Mouse (Mus musculus) heart, embryonic 10.5 days (tissue): Measurements from ENCODE around the gene Atp6v0e. TPM values are rescaled to one million over a fixed set of nuclear protein-coding genes. Genes with fewer than 3 reads are reported as not detected.

Source experiments
- DNase-seq: peaks from one replicate; pipeline ENCODE4 v3.0.0-alpha.2; 2017; ENCODE audit warnings: low spot score
- H3K27ac ChIP-seq: fragments of 300-500 bp; sonication (generic); 2 replicates; pipeline ENCODE4 v1.5.1; 2016; ENCODE audit warnings: mild to moderate bottlenecking
- H3K27me3 ChIP-seq: fragments of 300-500 bp; sonication (generic); 2 replicates; pipeline ENCODE4 v1.6.1; 2016; ENCODE audit warnings: mild to moderate bottlenecking; ENCODE audit not compliant: poor library complexity, insufficient read depth, severe bottlenecking
- H3K36me3 ChIP-seq: fragments of 300-500 bp; sonication (generic); 2 replicates; pipeline ENCODE4 v1.6.1; 2016; ENCODE audit warnings: mild to moderate bottlenecking, moderate library complexity
- H3K4me1 ChIP-seq: fragments of 300-500 bp; sonication (generic); 2 replicates; pipeline ENCODE4 v1.6.1; 2016; ENCODE audit warnings: mild to moderate bottlenecking
- H3K4me3 ChIP-seq: fragments of 300-500 bp; sonication (generic); 2 replicates; pipeline ENCODE4 v1.5.1; 2016; ENCODE audit warnings: mild to moderate bottlenecking, moderate library complexity
- H3K9me3 ChIP-seq: fragments of 300-500 bp; sonication (generic); 2 replicates; pipeline ENCODE4 v1.6.1; 2016; ENCODE audit warnings: mild to moderate bottlenecking, moderate library complexity
- WGBS: fragments of 180-500 bp; shearing (Covaris S2); methylation state at CpG from one replicate; pipeline ENCODE4 v1.1.7; 2016; 5-methylcytosine and 5-hydroxymethylcytosine counted together
- polyA plus RNA-seq: library from polyadenylated mRNA; unstranded; fragments of >200 nt; fragmentation: Nextera tagmentation; extraction: Ambion mirVana; gene quantifications from 2 replicates; pipeline ENCODE4 v1.2.1, GENCODE M21; 2016

Atp6v0e gene
- polyA plus RNA-seq, 1 experiment from 2014 or later = 189 TPM

DNA sequence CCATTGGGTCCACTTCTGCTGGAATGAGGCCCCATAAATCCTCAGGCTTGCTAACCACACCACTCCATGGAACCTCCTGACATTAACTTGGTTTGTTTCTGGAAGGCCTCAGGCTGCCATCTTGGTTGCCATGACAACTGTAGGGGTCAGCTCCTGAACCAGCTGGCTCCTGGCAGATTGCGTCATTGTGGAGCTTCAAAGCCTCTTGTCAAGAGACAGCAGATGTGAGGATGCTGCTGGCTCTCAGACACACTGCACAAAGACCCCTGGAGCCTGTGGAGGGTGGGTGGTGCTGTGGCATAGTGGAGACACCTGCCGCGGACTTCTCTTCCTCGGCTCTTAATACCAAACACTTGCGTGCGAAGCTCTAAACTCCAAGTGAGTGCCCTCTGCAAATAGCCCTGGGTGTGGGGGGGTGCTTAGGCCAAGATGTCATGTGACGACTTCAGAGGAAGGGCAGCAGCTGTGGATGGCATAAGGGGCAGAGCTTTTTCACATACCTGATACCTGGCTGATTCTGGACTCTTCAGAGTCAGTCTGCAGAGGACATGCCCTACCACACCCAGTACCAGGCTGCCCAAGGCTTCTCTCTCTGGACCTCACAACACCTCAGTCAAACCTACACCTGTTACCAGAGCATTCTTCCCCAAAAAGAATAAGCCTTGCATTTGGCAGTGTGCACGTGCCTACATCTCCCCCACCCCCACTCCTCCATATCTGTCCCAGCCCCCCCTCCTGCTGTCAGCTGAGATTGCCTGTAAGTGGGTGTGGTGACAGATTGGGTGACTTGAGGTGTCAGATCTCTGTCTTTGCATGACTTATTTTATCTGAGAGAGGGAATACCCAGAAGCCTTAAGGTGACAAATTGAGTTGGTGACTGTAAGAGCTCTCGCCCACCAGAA, 18.3 kb upstream of the Atp6v0e start:
- DNase-seq = no peak
- no peak overlapping the region for H3K4me3 ChIP-seq
- H3K9me3 ChIP-seq = no peaks in the 10 kb centered on the region
- H3K27ac ChIP-seq = peak overlapping the region; percentile 66
- no peaks in the 10 kb centered on the region for H3K27me3 ChIP-seq
- H3K36me3 ChIP-seq = peaks cover 85% of the 10 kb centered on the region
- H3K4me1 ChIP-seq = peaks cover 43% of the 10 kb centered on the region
- WGBS = 71% methylated on average over 9 of the region's 9 CpGs

DNA sequence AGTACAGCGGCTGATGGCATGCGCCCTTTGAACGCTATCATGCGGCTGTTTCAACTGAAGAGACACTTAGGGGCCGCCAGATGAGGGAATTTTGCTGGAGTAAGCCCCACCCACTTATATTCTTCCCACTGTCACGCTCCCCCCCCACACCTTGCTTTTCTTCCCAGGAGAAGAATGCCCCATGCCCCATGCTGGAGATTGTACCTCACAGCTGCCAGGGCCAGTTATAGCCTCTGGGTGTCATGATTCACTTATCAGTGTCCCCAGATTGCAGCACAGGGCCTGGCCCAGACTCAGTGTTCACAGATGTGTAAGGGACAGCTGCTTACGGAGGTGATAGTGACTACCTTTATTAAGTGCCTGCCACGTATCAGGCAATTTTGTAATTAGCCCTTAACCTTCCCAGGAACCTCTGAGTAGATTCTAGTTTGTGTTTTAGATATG, 17.6 kb upstream of the Atp6v0e start:
- Histone ChIP-seq H3K4me3 (no peak overlapping the region; the same call in 1 of the 2 replicates), H3K9me3 (no peaks in the 10 kb centered on the region), H3K27me3 (no peaks in the 10 kb centered on the region), H3K27ac (peak overlapping the region; percentile 66; the same call in 1 of the 2 replicates), H3K36me3 (peaks cover 83% of the 10 kb centered on the region), H3K4me1 (peaks cover 43% of the 10 kb centered on the region)
- DNase-seq = peak; percentile 85
- 45% methylated on average over 8 of the region's 8 CpGs for WGBS

DNA sequence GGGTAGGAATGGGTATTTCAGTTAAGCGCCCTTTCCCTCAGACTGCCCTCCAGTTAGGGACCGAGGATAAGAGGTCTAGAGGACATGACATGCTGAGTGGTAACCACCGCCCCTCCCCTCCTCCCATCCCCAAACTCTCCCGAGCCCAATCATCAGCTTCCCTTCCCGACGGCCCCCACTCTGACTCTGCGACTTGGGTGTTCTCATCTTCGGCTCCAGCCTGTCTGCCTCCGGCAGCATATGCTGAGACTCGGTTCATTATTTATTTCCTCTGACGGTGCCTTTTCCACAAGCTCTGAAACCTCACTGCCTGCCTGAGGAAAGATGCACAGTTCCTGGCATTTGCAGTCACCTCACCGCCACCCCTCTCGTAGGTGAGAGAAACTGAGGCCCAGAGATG, 15.7 kb upstream of the Atp6v0e start:
- no peak for DNase-seq
- Histone ChIP-seq H3K36me3 (peaks cover 71% of the 10 kb centered on the region), H3K27ac (peak overlapping the region; percentile 66), H3K4me3 (0 out of 2 replicates have a peak overlapping the region, but pooled peaks have one; percentile 0), H3K27me3 (no peaks in the 10 kb centered on the region), H3K4me1 (peaks cover 47% of the 10 kb centered on the region), H3K9me3 (no peaks in the 10 kb centered on the region)
- WGBS = 35% methylated on average over 13 of the region's 13 CpGs

DNA sequence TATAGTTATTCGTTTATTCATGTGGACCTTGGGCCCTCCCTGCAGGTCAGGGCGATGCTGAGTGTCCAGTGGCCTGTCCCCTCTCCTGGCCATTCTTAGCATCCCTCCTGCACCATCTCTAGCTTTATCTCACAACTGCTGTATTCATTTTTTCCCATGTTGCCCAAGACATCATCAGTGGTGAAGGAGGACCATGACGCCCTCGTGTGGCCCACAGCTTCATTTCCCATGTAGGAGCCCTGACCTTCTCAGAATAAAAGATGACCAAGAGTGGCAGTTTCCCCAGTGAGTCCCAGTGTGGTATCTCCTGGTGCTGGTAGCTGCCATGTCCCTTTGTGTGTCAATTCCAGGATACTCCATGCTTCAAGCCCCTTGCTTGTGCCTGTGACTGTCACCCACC, 13.5 kb upstream of the Atp6v0e start:
- H3K9me3 ChIP-seq = no peaks in the 10 kb centered on the region
- no peak for DNase-seq
- no peak overlapping the region for H3K4me3 ChIP-seq
- peaks cover 70% of the 10 kb centered on the region for H3K36me3 ChIP-seq
- no peak overlapping the region for H3K27ac ChIP-seq
- H3K4me1 ChIP-seq = peaks cover 40% of the 10 kb centered on the region
- H3K27me3 ChIP-seq = no peaks in the 10 kb centered on the region
- WGBS = 77% methylated on average over 4 of the region's 4 CpGs

DNA sequence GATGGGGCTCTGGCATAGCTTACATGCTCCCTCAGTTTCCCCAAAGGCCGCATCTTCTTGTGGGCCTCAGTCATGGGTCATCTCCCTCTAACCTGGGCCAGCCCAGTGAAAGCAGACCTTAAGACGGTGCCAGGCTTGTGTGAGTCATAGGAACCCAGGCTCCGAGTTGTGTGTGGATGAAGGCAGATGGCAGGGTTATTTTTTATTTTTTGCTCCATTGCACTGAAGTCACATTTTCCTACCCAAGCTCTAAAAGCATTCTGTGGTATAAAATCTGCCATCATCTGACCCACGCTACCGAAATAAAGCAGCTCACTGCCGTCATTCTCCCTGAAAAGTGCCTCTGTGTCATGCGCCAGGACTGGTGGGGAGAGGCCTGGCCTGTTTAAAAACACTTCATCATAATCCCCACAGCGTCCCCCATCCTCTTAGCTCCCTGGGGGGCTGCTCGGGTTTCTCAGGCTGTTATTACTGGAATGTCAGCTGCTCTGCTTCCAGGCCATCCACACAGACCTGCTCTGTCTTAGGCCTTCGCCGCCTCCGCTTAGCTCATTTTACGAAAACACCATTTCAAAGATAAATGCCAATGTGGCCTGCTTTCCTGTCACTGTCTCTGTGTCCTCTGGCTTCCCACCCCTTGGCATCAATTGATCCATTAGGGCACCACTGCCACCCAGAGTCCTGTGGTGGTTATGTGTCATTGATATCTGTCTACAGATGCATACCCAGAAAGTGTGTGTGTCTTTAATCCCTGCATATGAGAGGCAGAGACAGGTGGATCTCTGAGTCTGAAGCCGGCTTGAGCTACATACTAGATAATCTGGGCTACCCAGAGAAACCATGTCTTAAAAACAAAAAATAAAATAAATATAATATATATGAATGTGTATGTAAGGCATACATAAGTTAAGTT, 12.3 kb upstream of the Atp6v0e start:
- WGBS = 72% methylated on average over 14 of the region's 14 CpGs

DNA sequence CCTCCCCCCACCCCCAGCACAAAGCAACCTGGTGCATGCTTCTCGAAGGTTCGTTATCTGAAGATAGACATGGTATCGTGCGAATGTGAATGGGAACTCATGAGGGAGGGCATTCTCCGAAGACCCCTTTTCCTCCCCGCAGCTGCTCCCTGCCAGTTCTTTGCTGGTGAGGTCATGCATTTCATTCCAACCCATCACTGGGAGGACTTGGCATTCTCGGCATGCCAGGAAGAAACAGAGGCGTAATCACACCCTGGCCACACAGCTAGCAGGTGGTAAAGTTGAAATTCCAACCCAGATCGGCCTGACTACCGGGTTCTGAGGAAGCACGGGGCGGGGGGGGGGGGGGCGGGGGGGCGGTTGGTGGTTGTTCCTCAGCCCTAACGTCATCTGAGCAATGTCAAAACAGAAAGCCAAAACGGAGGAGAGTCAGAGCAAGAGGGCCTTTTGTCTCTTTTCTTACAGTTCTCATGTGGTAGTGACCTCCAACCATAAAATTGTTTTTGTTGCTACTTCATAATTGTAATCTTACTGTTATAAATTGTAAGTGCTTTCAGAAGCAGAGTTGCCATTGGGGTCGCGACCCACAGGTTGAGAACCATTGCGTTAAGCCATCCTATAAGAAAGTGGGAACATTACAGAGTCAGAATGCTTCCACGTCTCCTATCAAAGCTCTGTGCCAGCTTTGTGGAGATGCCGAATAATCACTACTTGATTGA, 4.0 kb upstream of the Atp6v0e start:
- Histone ChIP-seq H3K4me1 (peaks cover 30% of the 10 kb centered on the region), H3K27ac (peak overlapping the region; percentile 23), H3K36me3 (peaks cover 23% of the 10 kb centered on the region), H3K27me3 (no peaks in the 10 kb centered on the region), H3K9me3 (no peaks in the 10 kb centered on the region), H3K4me3 (peak overlapping the region; percentile 22)
- WGBS = 28% methylated on average over 21 of the region's 21 CpGs
- peak; percentile 83 for DNase-seq

More for the DNA sequence above, 12.3 kb upstream of the Atp6v0e start:
- Histone ChIP-seq H3K4me3 (no peak overlapping the region), H3K36me3 (peaks cover 72% of the 10 kb centered on the region), H3K27me3 (no peaks in the 10 kb centered on the region), H3K9me3 (no peaks in the 10 kb centered on the region), H3K4me1 (peaks cover 29% of the 10 kb centered on the region), H3K27ac (peak overlapping the region; percentile 65; the same call in 1 of the 2 replicates)
- DNase-seq = no peak

DNA sequence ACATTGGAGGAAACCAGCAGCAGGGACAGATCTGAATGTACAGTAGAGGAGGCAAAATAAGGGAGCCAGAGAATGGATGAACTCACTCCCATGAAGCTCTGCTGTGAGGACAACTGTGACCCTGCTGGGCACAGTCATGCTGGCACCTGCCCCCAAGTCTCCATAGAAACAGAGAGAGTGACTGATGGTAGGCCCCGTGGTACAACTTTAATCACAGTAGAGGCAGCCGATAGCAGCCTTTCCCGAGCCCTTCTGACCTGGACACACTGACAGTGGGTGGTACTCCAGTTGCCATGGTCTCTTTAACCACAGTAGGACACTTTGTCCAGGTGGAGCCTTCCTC, 3.5 kb upstream of the Atp6v0e start:
- 70% methylated on average over 3 of the region's 3 CpGs for WGBS
- no peaks in the 10 kb centered on the region for H3K9me3 ChIP-seq
- H3K4me3 ChIP-seq = no peak overlapping the region
- peak overlapping the region; percentile 23; the same call in 1 of the 2 replicates for H3K27ac ChIP-seq
- peaks cover 33% of the 10 kb centered on the region for H3K4me1 ChIP-seq
- no peak for DNase-seq
- peaks cover 17% of the 10 kb centered on the region for H3K36me3 ChIP-seq
- H3K27me3 ChIP-seq = no peaks in the 10 kb centered on the region

DNA sequence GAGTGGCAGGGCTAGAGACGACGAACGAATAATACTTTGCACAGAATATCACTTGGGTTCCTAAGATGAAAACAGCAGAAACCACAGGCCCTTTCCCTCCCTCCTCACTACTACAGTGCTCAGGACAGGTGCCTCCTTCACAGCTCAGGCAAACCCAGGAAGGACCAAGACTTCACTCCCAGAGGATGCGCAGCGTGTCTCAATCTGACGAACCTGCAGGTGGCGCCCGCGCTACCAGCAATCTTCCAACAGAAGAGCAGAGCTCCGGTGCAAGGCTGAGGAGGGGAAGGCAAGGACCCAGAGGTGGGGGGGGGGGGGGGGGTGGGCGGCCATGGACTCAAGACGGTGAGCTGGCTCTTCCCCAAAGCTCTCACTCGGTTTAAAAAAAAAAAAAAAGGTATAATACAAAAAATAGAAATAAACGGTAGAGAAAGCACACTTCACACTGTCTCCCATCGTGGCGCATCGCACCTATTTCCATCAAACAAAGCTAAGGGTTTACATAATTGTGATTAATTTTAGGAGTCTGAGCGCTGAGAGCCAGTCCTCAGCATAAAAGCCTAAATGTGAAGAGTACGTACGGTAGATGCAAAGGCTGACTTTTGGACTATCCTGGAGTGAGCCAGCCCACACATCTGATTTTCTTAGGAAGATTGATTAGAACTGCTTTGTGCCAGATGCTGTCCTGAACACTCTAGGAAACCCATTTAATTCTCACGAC, 2.7 kb upstream of the Atp6v0e start:
- WGBS = 26% methylated on average over 21 of the region's 21 CpGs
- Histone ChIP-seq H3K4me3 (no peak overlapping the region), H3K4me1 (peaks cover 33% of the 10 kb centered on the region)

DNA sequence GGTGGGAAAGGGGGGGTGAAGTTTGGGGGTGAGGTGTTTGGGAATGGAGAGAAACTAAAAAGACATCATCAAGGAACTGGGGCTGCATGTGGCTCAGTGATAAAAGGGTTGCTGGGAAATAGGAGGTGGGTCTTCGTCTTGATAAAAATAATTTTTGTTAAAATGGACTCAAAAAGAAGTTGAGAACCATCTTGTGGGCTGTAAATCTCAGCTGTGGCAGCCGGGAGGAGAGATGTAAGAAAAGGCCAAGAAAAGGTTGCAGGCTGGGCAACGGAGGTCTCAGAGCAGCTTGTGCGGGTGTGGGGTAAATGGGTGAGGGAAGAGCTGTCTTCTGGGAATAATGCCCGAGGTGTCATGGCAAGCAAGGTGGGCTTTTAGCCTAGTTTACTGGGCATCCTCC, 827 bp upstream of the Atp6v0e start:
- no peaks in the 10 kb centered on the region for H3K9me3 ChIP-seq
- H3K27ac ChIP-seq = peak overlapping the region; percentile 88; the same call in 1 of the 2 replicates
- no peaks in the 10 kb centered on the region for H3K27me3 ChIP-seq
- 85% methylated on average over 5 of the region's 5 CpGs for WGBS
- no peak for DNase-seq
- H3K4me3 ChIP-seq = no peak overlapping the region
- no peaks in the 10 kb centered on the region; the same call in 1 of the 2 replicates for H3K36me3 ChIP-seq
- peaks cover 33% of the 10 kb centered on the region for H3K4me1 ChIP-seq

More for the DNA sequence above, 2.7 kb upstream of the Atp6v0e start:
- peak; percentile 85 for DNase-seq
- Histone ChIP-seq H3K27ac (no peak overlapping the region), H3K9me3 (no peaks in the 10 kb centered on the region), H3K27me3 (no peaks in the 10 kb centered on the region), H3K36me3 (peaks cover 9% of the 10 kb centered on the region)

DNA sequence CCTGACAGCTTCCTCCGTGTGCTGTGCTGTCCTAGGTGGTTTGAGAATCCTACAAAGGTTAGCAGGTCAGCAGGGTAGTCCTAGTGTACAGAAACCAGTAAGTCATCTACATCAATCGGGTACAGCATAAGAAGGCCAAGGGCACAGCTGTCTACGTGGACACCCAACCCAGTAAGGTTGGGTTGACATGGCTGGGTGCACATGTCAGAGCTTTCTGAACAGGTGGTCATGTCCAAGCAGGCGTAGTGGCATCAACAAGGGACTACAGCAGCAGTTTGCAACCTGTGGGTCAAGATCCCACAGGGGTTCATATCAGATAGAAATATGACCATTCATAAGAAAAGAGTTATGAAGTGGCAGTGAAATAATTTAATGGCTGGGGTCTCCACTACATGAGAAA, 2.6 kb downstream of the Atp6v0e start:
- H3K27ac ChIP-seq = no peak overlapping the region
- DNase-seq = no peak
- peaks cover 10% of the 10 kb centered on the region for H3K4me1 ChIP-seq
- no peaks in the 10 kb centered on the region for H3K9me3 ChIP-seq
- 79% methylated on average over 4 of the region's 4 CpGs for WGBS
- H3K4me3 ChIP-seq = no peak overlapping the region
- no peaks in the 10 kb centered on the region for H3K27me3 ChIP-seq
- no peaks in the 10 kb centered on the region for H3K36me3 ChIP-seq

DNA sequence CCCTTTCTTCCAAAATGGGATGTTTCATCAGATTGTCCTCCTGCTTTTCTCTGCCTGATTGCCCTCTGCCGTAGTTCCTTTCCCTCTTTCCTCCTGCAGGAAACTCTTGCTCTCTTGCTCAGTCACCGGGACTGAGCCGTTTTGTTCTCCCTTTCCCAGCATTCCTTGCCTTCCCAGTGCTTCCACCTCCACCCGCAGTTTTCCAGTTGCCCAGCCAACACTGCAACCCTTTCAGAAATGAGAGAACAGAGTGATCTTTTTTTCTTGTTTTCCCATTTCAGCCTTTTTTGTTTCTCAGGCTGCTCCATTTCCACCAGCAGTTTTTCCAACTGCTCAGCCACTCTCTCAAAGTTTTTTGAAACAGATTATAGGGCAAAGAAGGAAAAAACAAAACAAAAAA, 8.2 kb downstream of the Atp6v0e start:
- H3K36me3 ChIP-seq = no peaks in the 10 kb centered on the region
- 0 out of 2 replicates have a peak, but pooled peaks cover 3% of the 10 kb centered on the region for H3K4me1 ChIP-seq
- DNase-seq = no peak
- H3K9me3 ChIP-seq = no peaks in the 10 kb centered on the region
- no peak overlapping the region for H3K4me3 ChIP-seq
- H3K27ac ChIP-seq = no peak overlapping the region
- 51% methylated on average over 4 of the region's 4 CpGs for WGBS
- H3K27me3 ChIP-seq = no peaks in the 10 kb centered on the region

DNA sequence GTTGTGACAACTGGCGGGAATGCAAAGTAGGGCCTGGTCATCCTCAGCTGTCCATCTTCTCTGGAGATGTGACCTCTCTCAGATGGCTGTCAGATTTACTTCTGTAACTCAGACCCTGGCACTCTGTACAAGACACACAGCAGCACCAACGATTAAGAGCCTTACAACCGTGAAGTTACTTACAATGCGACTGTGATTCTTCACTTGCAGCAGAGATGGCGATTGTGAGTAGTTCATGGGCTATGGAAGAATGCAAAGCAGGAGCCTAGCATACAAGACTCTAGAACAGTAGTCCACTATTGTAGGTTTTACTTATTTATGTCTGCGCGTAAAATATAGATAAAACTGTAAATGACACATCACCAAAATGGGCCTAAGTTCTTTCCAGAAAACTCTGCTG, 12.8 kb downstream of the Atp6v0e start:
- DNase-seq = no peak
- Histone ChIP-seq H3K4me3 (peak overlapping the region; percentile 98), H3K27ac (peak overlapping the region; percentile 94), H3K9me3 (no peaks in the 10 kb centered on the region), H3K27me3 (no peaks in the 10 kb centered on the region), H3K36me3 (peaks cover 7% of the 10 kb centered on the region; the same call in 1 of the 2 replicates), H3K4me1 (peaks cover 24% of the 10 kb centered on the region; the same call in 1 of the 2 replicates)
- 26% methylated on average over 7 of the region's 7 CpGs for WGBS
